Mouse (Mus musculus) MEL (cell line): ENCODE data around the gene Gas7. TPM values are rescaled to one million over a fixed set of nuclear protein-coding genes. Genes with fewer than 3 reads are reported as not detected.

Source experiments
- DNase-seq: peaks from one replicate; pipeline ENCODE4 v3.0.0; 2011; ENCODE audit warnings: low read depth, low spot score
- H3K27ac ChIP-seq: 2 replicates; pipeline ENCODE4 v1.5.1; 2012; ENCODE audit warnings: low read depth, mild to moderate bottlenecking, control low read depth, low read length, moderate library complexity; ENCODE audit not compliant: control insufficient read depth
- H3K27me3 ChIP-seq, 2 experiments: fragments of 150-350 bp in 1 of 2; sonication (generic) in 1 of 2; 2 replicates each; pipeline ENCODE4 v1.6.1; 2012; ENCODE audit warnings: low read length in 2 of 2, mild to moderate bottlenecking in 2 of 2, improper control_type of control experiment in 1 of 2, moderate library complexity in 1 of 2; ENCODE audit not compliant: insufficient read depth in 2 of 2, control insufficient read depth in 1 of 2
- H3K36me3 ChIP-seq, 2 experiments: 2 replicates each; pipeline ENCODE4 v1.6.1; 2012 to 2014; ENCODE audit warnings: low read length in 2 of 2, improper control_type of control experiment in 1 of 2, inconsistent platforms in 1 of 2, mild to moderate bottlenecking in 1 of 2; ENCODE audit not compliant: insufficient read depth in 2 of 2, control insufficient read depth in 1 of 2
- H3K4me1 ChIP-seq, 2 experiments: fragments of 150-350 bp in 1 of 2; sonication (generic) in 1 of 2; 2 replicates each; pipeline ENCODE4 v1.6.1; 2012; ENCODE audit warnings: low read length in 2 of 2, improper control_type of control experiment in 1 of 2, mild to moderate bottlenecking in 1 of 2; ENCODE audit not compliant: insufficient read depth in 2 of 2, control insufficient read depth in 1 of 2
- H3K4me3 ChIP-seq, 2 experiments: fragments of 150-350 bp in 1 of 2; sonication (generic) in 1 of 2; 2 replicates each; pipeline ENCODE4 v1.5.1; 2012; ENCODE audit warnings: low read depth in 2 of 2, low read length in 2 of 2, mild to moderate bottlenecking in 2 of 2, moderate library complexity in 2 of 2, control low read depth in 1 of 2, improper control_type of control experiment in 1 of 2; ENCODE audit not compliant: control insufficient read depth in 1 of 2, insufficient read depth in 1 of 2
- H3K79me2 ChIP-seq: 2 replicates; pipeline ENCODE4 v1.6.1; 2012; ENCODE audit warnings: mild to moderate bottlenecking, low read length, moderate library complexity; ENCODE audit not compliant: control insufficient read depth, poor library complexity, insufficient read depth
- H3K9ac ChIP-seq: 2 replicates; pipeline ENCODE4 v1.6.1; 2012; ENCODE audit warnings: low read depth, mild to moderate bottlenecking, control low read depth, low read length, moderate library complexity; ENCODE audit not compliant: control insufficient read depth, poor library complexity, severe bottlenecking
- H3K9me3 ChIP-seq: fragments of 150-350 bp; sonication (generic); replicated peaks from 2 replicates; pipeline ENCODE4 v1.6.1; 2012; ENCODE audit warnings: mild to moderate bottlenecking, low read length, improper control_type of control experiment, moderate library complexity; ENCODE audit not compliant: insufficient read depth
- BHLHE40 ChIP-seq: IDR thresholded peaks from 2 replicates; pipeline ENCODE4 v1.6.1; 2012; ENCODE audit warnings: low read depth, mild to moderate bottlenecking, inconsistent platforms, low read length, improper control_type of control experiment, borderline replicate concordance
- CHD1 ChIP-seq: IDR thresholded peaks from 2 replicates; pipeline ENCODE4 v1.6.1; 2012; ENCODE audit warnings: low read depth, mild to moderate bottlenecking, inconsistent platforms, low read length, improper control_type of control experiment
- E2F4 ChIP-seq: IDR thresholded peaks from 2 replicates; pipeline ENCODE4 v1.6.1; 2011; ENCODE audit warnings: low read depth, low read length, improper control_type of control experiment, borderline replicate concordance
- ELF1 ChIP-seq: IDR thresholded peaks from 2 replicates; pipeline ENCODE4 v1.6.1; 2014; ENCODE audit warnings: low read depth, mild to moderate bottlenecking, inconsistent platforms, low read length, improper control_type of control experiment, moderate library complexity
- ETS1 ChIP-seq: IDR thresholded peaks from 2 replicates; pipeline ENCODE4 v1.6.1; 2012; ENCODE audit warnings: low read depth, mild to moderate bottlenecking, inconsistent platforms, low read length, improper control_type of control experiment, moderate library complexity
- GATA1 ChIP-seq: IDR thresholded peaks from 2 replicates; pipeline ENCODE4 v1.6.1; 2011; ENCODE audit warnings: low read depth, low read length, improper control_type of control experiment
- HCFC1 ChIP-seq: IDR thresholded peaks from 2 replicates; pipeline ENCODE4 v1.6.1; 2012; ENCODE audit warnings: low read depth, mild to moderate bottlenecking, inconsistent platforms, low read length, improper control_type of control experiment, moderate library complexity
- JUND ChIP-seq: IDR thresholded peaks from 2 replicates; pipeline ENCODE4 v1.6.1; 2011; ENCODE audit warnings: low read depth, mild to moderate bottlenecking, improper control_type of control experiment, low read length
- KAT2A ChIP-seq: conservative IDR thresholded peaks from 2 replicates; pipeline ENCODE4 v1.6.1; 2012; ENCODE audit warnings: low read depth, low read length, improper control_type of control experiment, inconsistent platforms
- MAFK ChIP-seq: IDR thresholded peaks from 2 replicates; pipeline ENCODE4 v1.6.1; 2011; ENCODE audit warnings: low read depth, mild to moderate bottlenecking, low read length, improper control_type of control experiment, borderline replicate concordance
- MYB ChIP-seq: IDR thresholded peaks from 2 replicates; pipeline ENCODE4 v1.6.1; 2011; ENCODE audit warnings: mild to moderate bottlenecking, low read depth, low read length, improper control_type of control experiment
- NELFE ChIP-seq: IDR thresholded peaks from 2 replicates; pipeline ENCODE4 v1.6.1; 2011; ENCODE audit warnings: low read depth, low read length, improper control_type of control experiment
- POLR2A ChIP-seq, 2 experiments: IDR thresholded peaks; 2 replicates each; pipeline ENCODE4 v1.6.1; 2011 to 2012; ENCODE audit warnings: low read length in 2 of 2, mild to moderate bottlenecking in 2 of 2, control low read depth in 1 of 2, improper control_type of control experiment in 1 of 2, low read depth in 1 of 2, moderate library complexity in 1 of 2; ENCODE audit not compliant: control insufficient read depth in 1 of 2, insufficient read depth in 1 of 2, poor library complexity in 1 of 2
- SIN3A ChIP-seq: IDR thresholded peaks from 2 replicates; pipeline ENCODE4 v1.6.1; 2012; ENCODE audit warnings: low read length, improper control_type of control experiment, inconsistent platforms
- TBP ChIP-seq: IDR thresholded peaks from 2 replicates; pipeline ENCODE4 v1.8.0; 2011; ENCODE audit warnings: low read depth, low read length, improper control_type of control experiment
- UBTF ChIP-seq: IDR thresholded peaks from 2 replicates; pipeline ENCODE4 v1.6.1; 2012; ENCODE audit warnings: low read depth, mild to moderate bottlenecking, inconsistent platforms, low read length, improper control_type of control experiment, moderate library complexity, borderline replicate concordance; ENCODE audit not compliant: insufficient read depth
- USF1 ChIP-seq: IDR thresholded peaks from 2 replicates; pipeline ENCODE4 v1.6.1; 2014; ENCODE audit warnings: low read depth, mild to moderate bottlenecking, inconsistent platforms, low read length, improper control_type of control experiment, moderate library complexity
- USF2 ChIP-seq, 2 experiments: IDR thresholded peaks; 2 replicates each; pipeline ENCODE4 v1.6.1; 2011 to 2012; ENCODE audit warnings: improper control_type of control experiment in 2 of 2, low read length in 2 of 2, borderline replicate concordance in 1 of 2, inconsistent platforms in 1 of 2, low read depth in 1 of 2, mild to moderate bottlenecking in 1 of 2; ENCODE audit not compliant: insufficient read depth in 1 of 2
- ZC3H11A ChIP-seq: IDR thresholded peaks from 2 replicates; pipeline ENCODE4 v1.6.1; 2012; ENCODE audit warnings: low read depth, mild to moderate bottlenecking, inconsistent platforms, low read length, improper control_type of control experiment
- ZNF384 ChIP-seq: IDR thresholded peaks from 2 replicates; pipeline ENCODE4 v1.6.1; 2012; ENCODE audit warnings: low read depth, mild to moderate bottlenecking, inconsistent platforms, low read length, improper control_type of control experiment
- polyA plus RNA-seq, 2 experiments: library from polyadenylated mRNA; stranded (reverse) in 1 of 2; unstranded in 1 of 2; fragments of >175 nt in 1 of 2; fragments of >200 nt in 1 of 2; gene quantifications; 2 replicates each; pipeline versions ENCODE4 v1.2.1 to v1.2.4; 2012; ENCODE audit warnings: low replicate concordance in 2 of 2, low read depth in 1 of 2; ENCODE audit not compliant: insufficient read length in 2 of 2, insufficient read depth in 1 of 2, missing spikeins in 1 of 2
- total RNA-seq: library from RNA; depleted of rRNA; stranded (reverse); fragments of 300-350 nt; gene quantifications from 2 replicates; pipeline ENCODE4 v1.2.3, GENCODE M21; 2012

Gas7 gene
- total and polyA plus RNA-seq, 3 experiments: 0.04 TPM; not detected in 2

GRCm38 (mm10) chr11:67525841-67526240 is 70.6 kb downstream of the Gas7 start:
- H3K4me3 ChIP-seq: no peak overlapping the region
- H3K9me3 ChIP-seq: no peaks in the 10 kb centered on the region
- H3K79me2 ChIP-seq: no peaks in the 10 kb centered on the region
- no peak for DNase-seq
- TF ChIP-seq GATA1 (no peak), MAFK (no peak), BHLHE40 (no peak), NELFE (no peak), UBTF (no peak), JUND (no peak), USF1 (no peak), CHD1 (no peak), ZNF384 (no peak), MYB (no peak), USF2 (IDR thresholded peaks at IDR 0.05; ENCODE audit: borderline replicate concordance in 1 of 2, insufficient read depth in 1 of 2, low read depth in 1 of 2, low read length in 2 of 2) (no peak), POLR2A (IDR thresholded peaks at IDR 0.05; ENCODE audit: control insufficient read depth in 1 of 2, insufficient read depth in 1 of 2, low read depth in 1 of 2, low read length in 2 of 2, poor library complexity in 1 of 2) (no peak), ZC3H11A (no peak), E2F4 (no peak), SIN3A (no peak)
- H3K36me3 ChIP-seq: no peaks in the 10 kb centered on the region
- H3K27ac ChIP-seq: no peak overlapping the region
- no peaks in the 10 kb centered on the region; a peak in 1 of 4 replicates for H3K27me3 ChIP-seq
- no peaks in the 10 kb centered on the region for H3K4me1 ChIP-seq
- no peak overlapping the region for H3K9ac ChIP-seq

GRCm38 (mm10) chr11:67526621-67527545 is 71.6 kb downstream of the Gas7 start:
- Histone ChIP-seq H3K9me3 (no peaks in the 10 kb centered on the region), H3K27ac (no peak overlapping the region), H3K9ac (no peak overlapping the region), H3K79me2 (no peaks in the 10 kb centered on the region), H3K27me3 (no peaks in the 10 kb centered on the region; a peak in 1 of 4 replicates), H3K4me1 (no peaks in the 10 kb centered on the region), H3K36me3 (no peaks in the 10 kb centered on the region), H3K4me3 (no peak overlapping the region)
- no peak for DNase-seq
- no peak for TF ChIP-seq HCFC1
- no peak for TF ChIP-seq USF2 (IDR thresholded peaks at IDR 0.05; ENCODE audit: borderline replicate concordance in 1 of 2, insufficient read depth in 1 of 2, low read depth in 1 of 2, low read length in 2 of 2)
- no peak for TF ChIP-seq ELF1
- no peak for TF ChIP-seq NELFE
- TF ChIP-seq BHLHE40: no peak
- TF ChIP-seq KAT2A: no peak
- TF ChIP-seq ETS1: no peak
- TF ChIP-seq CHD1: no peak
- TF ChIP-seq POLR2A (IDR thresholded peaks at IDR 0.05; ENCODE audit: control insufficient read depth in 1 of 2, insufficient read depth in 1 of 2, low read depth in 1 of 2, low read length in 2 of 2, poor library complexity in 1 of 2): no peak
- no peak for TF ChIP-seq TBP
